Comparison of ENCODE assay signal across 8 mouse cellular contexts in the genomic region with DNA sequence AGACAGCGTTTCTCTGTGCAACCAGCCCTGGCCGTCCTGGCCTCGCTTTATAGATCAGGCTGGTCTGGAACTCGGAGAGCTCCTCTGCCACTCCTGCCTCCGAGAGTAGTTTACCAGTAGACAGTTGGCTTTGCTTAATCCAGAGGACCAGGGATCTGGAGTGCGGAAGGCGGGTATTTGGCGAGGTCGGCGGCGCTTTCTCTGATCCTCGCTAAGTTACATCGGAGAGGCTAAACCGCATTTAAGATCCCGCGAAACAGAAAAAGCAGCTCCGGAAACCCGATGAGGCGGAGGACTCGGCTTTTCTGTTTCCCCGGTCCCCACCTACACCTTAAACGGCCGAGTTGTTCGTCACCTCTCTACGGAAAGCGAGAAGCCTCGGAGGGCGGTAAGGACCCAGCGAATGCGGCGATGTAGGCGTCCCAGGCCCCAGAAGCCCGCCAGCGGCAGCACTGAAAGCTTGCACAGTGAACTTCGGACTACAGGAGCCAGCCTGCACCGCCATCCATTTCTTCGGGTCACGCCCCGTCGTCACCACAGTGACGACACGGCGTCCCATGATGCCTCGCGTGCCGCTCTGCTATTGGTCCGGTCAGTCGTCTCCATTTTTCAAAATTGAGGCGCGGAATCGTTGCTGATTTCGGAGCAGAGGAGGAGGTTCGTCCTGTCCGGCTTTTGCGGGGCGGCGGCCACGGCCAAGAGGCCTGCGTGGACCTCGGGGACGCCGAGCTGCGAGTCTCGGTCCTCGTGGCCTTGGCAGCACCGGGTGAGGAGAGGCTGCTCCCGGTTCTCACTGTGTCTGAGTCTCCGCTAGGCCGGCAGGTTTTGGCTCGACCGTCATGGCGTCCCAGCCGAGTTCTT. TPM values are rescaled to one million over a fixed set of nuclear protein-coding genes. Genes with fewer than 3 reads are reported as not detected.
DNase-seq lines count a peak whose midpoint lies in the region; ATAC-seq and TF ChIP-seq lines count a peak whose summit lies in the region.

Gene Kif11 (plus strand): TSS at position 649 of the 861 bp plus-strand sequence.

- under 1% methylated on average over 73 of the region's 73 CpGs for WGBS in kidney, embryonic 14.5 days
- WGBS in limb, embryonic 15.5 days, result under 1% methylated on average over 73 of the region's 73 CpGs

- no peaks in the 10 kb centered on the region for H3K36me3 ChIP-seq in kidney, embryonic 14.5 days (ENCODE audit: control insufficient read depth, insufficient read depth, low read length)
- no peaks in the 10 kb centered on the region for H3K36me3 ChIP-seq in limb, embryonic 15.5 days

- peak; percentile 80; the same call in 1 of the 2 replicates for TF ChIP-seq POLR2A in bone marrow macrophage, adult 2 months (IDR thresholded peaks at IDR 0.05; ENCODE audit: borderline replicate concordance, low read depth, low read length)
- peak; percentile 86 for TF ChIP-seq POLR2A in embryonic fibroblast, embryonic 13.5 days (IDR thresholded peaks at IDR 0.05; ENCODE audit: low read depth, low read length)

- peaks cover 2% of the 10 kb centered on the region for H3K4me1 ChIP-seq in bone marrow macrophage, adult 2 months (ENCODE audit: control insufficient read depth, insufficient read depth, low read length)
- peaks cover 2% of the 10 kb centered on the region for H3K4me1 ChIP-seq in embryonic fibroblast, embryonic 13.5 days (ENCODE audit: control insufficient read depth, insufficient read depth, low read length)
- H3K4me1 ChIP-seq in kidney, embryonic 14.5 days (ENCODE audit: control insufficient read depth, insufficient read depth, low read length), result peaks cover 8% of the 10 kb centered on the region
- peaks cover 10% of the 10 kb centered on the region; the same call in 1 of the 2 replicates for H3K4me1 ChIP-seq in limb, embryonic 15.5 days

- peak within 1 kb of the TSS; percentile 68 for H3K4me2 ChIP-seq in kidney, embryonic 14.5 days (replicated peaks; ENCODE audit: low read depth, low read length)
- H3K4me2 ChIP-seq in limb, embryonic 15.5 days, result peak within 1 kb of the TSS; percentile 72

- DNase-seq in A20 (ENCODE audit: low read depth, low spot score), result peak; percentile 97
- peak; percentile 96 to 99 for DNase-seq in heart, adult 9 months (ENCODE audit: low spot score in 2 of 2)
- peak; percentile 86 to 91 for DNase-seq in monocyte, adult 2 months (ENCODE audit: low read depth in 1 of 2, low spot score in 2 of 2)
- peak; percentile 94 to 96 for DNase-seq in spleen, postnatal 36 days (ENCODE audit: low spot score in 2 of 2)

- peak within 1 kb of the TSS; percentile 76 for H3K9ac ChIP-seq in kidney, embryonic 14.5 days (ENCODE audit: low read depth, low read length)
- H3K9ac ChIP-seq in limb, embryonic 15.5 days, result peak within 1 kb of the TSS; percentile 65

- H3K9me3 ChIP-seq in kidney, embryonic 14.5 days (ENCODE audit: control insufficient read depth, low read length), result no peaks in the 10 kb centered on the region
- no peaks in the 10 kb centered on the region for H3K9me3 ChIP-seq in limb, embryonic 15.5 days

- no peaks in the 10 kb centered on the region for H3K27me3 ChIP-seq in kidney, embryonic 14.5 days (ENCODE audit: control insufficient read depth, insufficient read depth, low read length)
- no peaks in the 10 kb centered on the region for H3K27me3 ChIP-seq in limb, embryonic 15.5 days

- H3K27ac ChIP-seq in bone marrow macrophage, adult 2 months (ENCODE audit: insufficient read depth, low read depth, low read length), result peak within 1 kb of the TSS; percentile 87
- peak within 1 kb of the TSS; percentile 82 for H3K27ac ChIP-seq in embryonic fibroblast, embryonic 13.5 days (ENCODE audit: insufficient read depth, low read length)
- H3K27ac ChIP-seq in kidney, embryonic 14.5 days (ENCODE audit: low read depth, low read length), result peak within 1 kb of the TSS; percentile 97
- H3K27ac ChIP-seq in limb, embryonic 15.5 days, result peak within 1 kb of the TSS; percentile 99

- peak within 1 kb of the TSS; percentile 90 for H3K4me3 ChIP-seq in bone marrow macrophage, adult 2 months (ENCODE audit: insufficient read depth, low read length)
- peak within 1 kb of the TSS; percentile 95 for H3K4me3 ChIP-seq in embryonic fibroblast, embryonic 13.5 days (ENCODE audit: insufficient read depth, low read length)
- peak within 1 kb of the TSS; percentile 97 for H3K4me3 ChIP-seq in kidney, embryonic 14.5 days (ENCODE audit: low read length)
- peak within 1 kb of the TSS; percentile 87 for H3K4me3 ChIP-seq in limb, embryonic 15.5 days

- ATAC-seq in kidney, embryonic 14.5 days (ENCODE audit: low FRiP score, low TSS enrichment), result peak; percentile 99
- ATAC-seq in limb, embryonic 15.5 days (ENCODE audit: insufficient number of reproducible peaks, low FRiP score, low TSS enrichment, low read depth), result peak; percentile 98

- no peak for TF ChIP-seq CTCF in bone marrow macrophage, adult 2 months (IDR thresholded peaks at IDR 0.05; ENCODE audit: low read depth, low read length)
- TF ChIP-seq CTCF in embryonic fibroblast, embryonic 13.5 days (IDR thresholded peaks at IDR 0.05; ENCODE audit: borderline replicate concordance, insufficient read depth, low read length), result no peak

RNA-seq across cellular contexts. Expression of gene Kif11, which starts in this region (rescaled TPM):
- 34.8 and 34.9 TPM in 2 replicates for polyA plus RNA-seq in bone marrow macrophage, adult 2 months (2012; ENCODE audit: insufficient read depth, insufficient read length, missing spikeins)
- polyA plus RNA-seq in embryonic fibroblast, embryonic 13.5 days (2011; ENCODE audit: insufficient read length, low read depth, missing spikeins), result 31.8 and 48.6 TPM in 2 replicates
- 49.4 and 79.4 TPM in 2 replicates for polyA plus RNA-seq in kidney, embryonic 14.5 days (2014; fragmentation: Nextera tagmentation; extraction: Ambion mirVana)
- polyA plus RNA-seq in limb, embryonic 15.5 days (2015; fragmentation: Nextera tagmentation; extraction: Ambion mirVana), result 45.4 and 48.4 TPM in 2 replicates

Comparison
In these comparisons a context has a peak if more than half of its experiments do, and no peak if none do; other contexts are left out.
1. Peak in every context shown above with its lines: DNase-seq, ATAC-seq, H3K4me3 ChIP-seq and H3K27ac ChIP-seq.